Mouse (Mus musculus) hematopoietic stem cell, adult 5-6 weeks (primary cell): ENCODE measurements around the gene Apom. TPM values are rescaled to one million over a fixed set of nuclear protein-coding genes. Genes with fewer than 3 reads are reported as not detected.

Experiments used
- ATAC-seq, 2 experiments: fragments of 125-278 bp in 1 of 2; replicated peaks in 1 of 2; 2 replicates each; pipeline ENCODE4 v1.8.0; 2016 to 2017; ENCODE audit warnings: inconsistent platforms in 2 of 2, mild to moderate bottlenecking in 2 of 2, moderate number of reproducible peaks in 2 of 2, low read depth in 1 of 2, moderate TSS enrichment in 1 of 2; ENCODE audit not compliant: low FRiP score in 2 of 2, poor library complexity in 2 of 2, severe bottlenecking in 2 of 2, insufficient read depth in 1 of 2, low TSS enrichment in 1 of 2
- total RNA-seq: library from RNA; stranded (forward); fragments of 172-1452, 232-1000 nt; gene quantifications from 2 replicates; pipeline ENCODE4 v1.2.3, GENCODE M21; 2017

The Apom gene
- total RNA-seq, 1 experiment from 2014 or later = not detected

GRCm38 (mm10) chr17:35090166-35090932 is 41.5 kb downstream of the Apom start:
- 0 out of 4 replicates have a peak, but pooled peaks of 1 of the 2 experiments have one; percentile 9 for ATAC-seq

GRCm38 (mm10) chr17:35088825-35089644 is 42.8 kb downstream of the Apom start, which contains the start of gene Abhd16a:
Gene Abhd16a, plus strand, starts transcription at chr17:35089263.
- ATAC-seq = peak; percentile 96 to 98

GRCm38 (mm10) chr17:35088151-35088550 is 43.7 kb downstream of the Apom start:
- ATAC-seq = no peak

- no peak for ATAC-seq
Observed at GRCm38 (mm10) chr17:35085208-35085865, 46.5 kb downstream of the Apom start, which contains the start of gene Ly6g6f. Gene Ly6g6f, minus strand, starts transcription at chr17:35085610.

- no peak for ATAC-seq
Observed at GRCm38 (mm10) chr17:35083929-35084497, 47.8 kb downstream of the Apom start.

- ATAC-seq = no peak
Observed at GRCm38 (mm10) chr17:35082841-35083576, 48.8 kb downstream of the Apom start.

- no peak for ATAC-seq
Observed at GRCm38 (mm10) chr17:35080710-35081109, 51.1 kb downstream of the Apom start.

GRCm38 (mm10) chr17:35080248-35080647 is 51.6 kb downstream of the Apom start:
- no peak for ATAC-seq

- no peak; a peak in 1 of 4 replicates for ATAC-seq
Observed at GRCm38 (mm10) chr17:35079778-35080177, 52.1 kb downstream of the Apom start.

Other genes starting within 250 kb of the Apom start
- 3.3 TPM in 1 of 2 replicates, not detected in the other for gene C2, start 233.8 kb downstream of the Apom start, total RNA-seq
- 106 and 109 TPM in 2 replicates for gene Ehmt2, start 233.6 kb downstream of the Apom start, total RNA-seq
- gene Slc44a4, start 217.6 kb downstream of the Apom start, total RNA-seq = 0.19 TPM in 1 of 2 replicates, not detected in the other
- 6.9 and 12.1 TPM in 2 replicates for gene Neu1, start 200.8 kb downstream of the Apom start, total RNA-seq
- 18.4 and 24.7 TPM in 2 replicates for gene Hspa1b, start 172.8 kb downstream of the Apom start, total RNA-seq
- 1.1 TPM in 1 of 2 replicates, not detected in the other for gene Gm20481, start 162.1 kb downstream of the Apom start, total RNA-seq
- 16.3 and 22.9 TPM in 2 replicates for gene Hspa1a, start 159.9 kb downstream of the Apom start, total RNA-seq
- gene Hspa1l, start 159.3 kb downstream of the Apom start, total RNA-seq = 0.05 TPM in 1 of 2 replicates, not detected in the other
- 28.5 and 39.0 TPM in 2 replicates for gene Lsm2, start 150.2 kb downstream of the Apom start, total RNA-seq
- 228 and 415 TPM in 2 replicates for gene Vars, start 131.1 kb downstream of the Apom start, total RNA-seq
- 0.38 and 0.45 TPM in 2 replicates for gene Vwa7, start 115.5 kb downstream of the Apom start, total RNA-seq
- 1.7 TPM in 1 of 2 replicates, not detected in the other for gene Sapcd1, start 104.0 kb downstream of the Apom start, total RNA-seq
- gene Msh5, start 85.3 kb downstream of the Apom start, total RNA-seq = 3.7 and 7.9 TPM in 2 replicates
- 294 and 299 TPM in 2 replicates for gene Clic1, start 82.1 kb downstream of the Apom start, total RNA-seq
- gene Ddah2, start 73.0 kb downstream of the Apom start, total RNA-seq = 27.4 and 32.3 TPM in 2 replicates
- gene Ly6g6c, start 66.7 kb downstream of the Apom start, total RNA-seq = not detected in 2 replicates
- not detected in 2 replicates for gene Mpig6b, start 65.9 kb downstream of the Apom start, total RNA-seq
- gene Ly6g6e, start 55.1 kb downstream of the Apom start, total RNA-seq = not detected in 2 replicates
- not detected in 2 replicates for gene Ly6g6d, start 54.0 kb downstream of the Apom start, total RNA-seq
- gene Ly6g6f, start 46.4 kb downstream of the Apom start, total RNA-seq = not detected in 2 replicates
- gene Abhd16a, start 42.8 kb downstream of the Apom start, total RNA-seq = 25.9 and 30.0 TPM in 2 replicates
- not detected in 2 replicates for gene Ly6g5c, start 23.8 kb downstream of the Apom start, total RNA-seq
- gene Ly6g5b, start 16.6 kb downstream of the Apom start, total RNA-seq = 1.6 TPM in 1 of 2 replicates, not detected in the other
- 31.2 and 35.1 TPM in 2 replicates for gene Gpank1, start 10.6 kb downstream of the Apom start, total RNA-seq
- gene Csnk2b, start 10.0 kb downstream of the Apom start, total RNA-seq = 250 and 330 TPM in 2 replicates
- 6.1 and 6.3 TPM in 2 replicates for gene D17H6S53E, start 5.7 kb downstream of the Apom start, total RNA-seq
- gene Bag6, start 3.1 kb upstream of the Apom start, total RNA-seq = 109 and 121 TPM in 2 replicates
- gene Prrc2a, start 32.8 kb upstream of the Apom start, total RNA-seq = 61.3 and 65.9 TPM in 2 replicates
- 1.8 TPM in 1 of 2 replicates, not detected in the other for gene Aif1, start 44.0 kb upstream of the Apom start, total RNA-seq
- gene Lst1, start 56.4 kb upstream of the Apom start, total RNA-seq = 85.1 and 145 TPM in 2 replicates
- 31.4 and 64.0 TPM in 2 replicates for gene Ltb, start 62.4 kb upstream of the Apom start, total RNA-seq
- gene Tnf, start 70.0 kb upstream of the Apom start, total RNA-seq = 22.3 and 44.4 TPM in 2 replicates
- not detected in 2 replicates for gene Lta, start 73.3 kb upstream of the Apom start, total RNA-seq
- gene Gm16181, start 88.8 kb upstream of the Apom start, total RNA-seq = 3.1 TPM in 1 of 2 replicates, not detected in the other
- gene Atp6v1g2, start 101.6 kb upstream of the Apom start, total RNA-seq = 3.8 and 5.2 TPM in 2 replicates
- gene Nfkbil1, start 103.7 kb upstream of the Apom start, total RNA-seq = 4.3 and 15.9 TPM in 2 replicates
- 207 and 226 TPM in 2 replicates for gene Ddx39b, start 109.7 kb upstream of the Apom start, total RNA-seq
- gene H2-D1, start 130.7 kb upstream of the Apom start, total RNA-seq = 627 and 791 TPM in 2 replicates
- 0.25 TPM in 1 of 2 replicates, not detected in the other for gene H2-Q1, start 188.4 kb upstream of the Apom start, total RNA-seq
- gene H2-Q2, start 210.2 kb upstream of the Apom start, total RNA-seq = not detected in 2 replicates
- 110 and 133 TPM in 2 replicates for gene H2-Q4, start 247.6 kb upstream of the Apom start, total RNA-seq